Mouse (Mus musculus): ENCODE data around the gene Borcs5.

Gene Borcs5

GRCm38 (mm10) chr6:134630447-134630846 lies 8.9 kb upstream of the Borcs5 start:
- DNase-seq (ENCODE audit: low spot score) = no peak

DNA sequence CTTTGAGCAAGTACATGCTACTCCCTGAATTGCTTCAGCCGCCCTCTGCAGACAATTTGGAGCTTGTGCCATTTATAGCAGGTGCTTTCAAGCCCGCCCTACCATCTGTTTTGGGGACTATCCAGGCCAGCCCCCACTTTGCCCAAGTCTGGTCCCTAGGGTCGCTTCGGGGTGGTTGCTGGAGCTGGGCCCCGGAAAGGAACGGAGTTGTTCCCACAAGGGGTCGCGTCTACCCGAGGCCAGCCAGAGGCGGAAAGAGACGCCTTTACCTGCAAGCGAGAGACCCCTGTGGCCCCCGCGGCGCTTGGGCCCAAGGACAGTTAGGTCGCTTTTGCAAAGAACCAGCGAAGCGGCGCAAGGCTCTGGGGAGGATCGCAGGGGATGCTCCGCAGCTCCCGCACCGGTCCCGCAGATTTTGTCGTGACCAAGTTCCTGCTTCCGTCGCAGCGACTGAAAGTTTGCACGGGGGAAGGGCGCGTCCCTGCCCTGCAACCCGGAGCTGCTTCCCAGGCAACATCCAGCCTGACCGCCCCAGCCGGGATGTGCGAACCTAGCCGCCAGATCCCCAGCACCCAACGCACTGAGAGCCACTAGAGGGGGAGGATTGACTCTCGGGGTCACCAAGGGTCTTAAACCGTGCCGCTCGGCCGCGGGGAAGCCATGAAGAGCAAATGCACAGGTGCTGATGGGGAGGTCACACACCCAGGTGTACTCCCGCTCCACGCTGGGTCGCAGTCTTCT lies 7.2 kb upstream of the Borcs5 start, which contains the start of gene Mansc1:
Gene Mansc1, minus strand, starts transcription at position 542 of the 741 bp plus-strand sequence.
- peak; percentile 73 for DNase-seq (ENCODE audit: low spot score)

GRCm38 (mm10) chr6:134632756-134633155 lies 6.6 kb upstream of the Borcs5 start:
- DNase-seq (ENCODE audit: low spot score) = no peak

DNA sequence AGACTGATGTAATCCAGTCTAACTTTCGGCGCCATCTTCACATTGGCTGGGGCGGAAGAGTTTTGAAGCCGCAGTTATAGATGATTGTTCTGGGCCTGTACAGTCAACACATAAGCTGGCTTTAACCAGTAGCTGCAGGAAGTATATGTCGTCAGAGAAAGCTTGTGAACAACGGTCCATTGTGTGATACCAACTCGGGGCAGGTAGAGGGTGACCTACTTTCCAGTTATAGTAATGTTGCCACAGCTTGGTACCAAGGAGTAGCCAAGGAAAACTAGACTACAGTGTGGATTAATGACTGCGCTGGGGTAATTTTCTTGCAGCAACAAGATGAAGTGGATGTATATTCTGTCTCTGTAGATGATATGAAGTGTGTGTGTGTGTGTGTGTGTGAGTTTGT lies 5.8 kb upstream of the Borcs5 start:
- no peak for DNase-seq (ENCODE audit: low spot score)

GRCm38 (mm10) chr6:134636476-134636875 lies 2.8 kb upstream of the Borcs5 start:
- no peak for DNase-seq (ENCODE audit: low spot score)

DNA sequence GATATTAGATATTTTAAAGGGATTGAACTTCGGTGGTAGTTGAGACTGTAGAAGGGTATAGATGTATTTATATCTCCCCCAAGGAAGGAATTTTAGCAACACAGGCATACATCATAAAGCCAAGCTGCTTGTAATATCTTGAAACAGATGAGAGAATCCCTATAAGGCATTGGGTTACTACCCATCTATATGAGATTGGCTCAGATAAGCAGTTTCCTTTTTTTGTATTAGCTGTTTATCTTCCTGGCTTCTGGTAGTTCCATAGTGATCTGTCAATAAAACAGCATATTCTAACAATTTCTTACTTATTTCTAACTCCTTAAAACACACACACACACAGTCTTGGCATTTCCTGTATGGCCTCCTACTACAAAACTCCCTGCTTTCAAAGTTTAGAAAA lies 590 bp downstream of the Borcs5 start:
- no peak for DNase-seq (ENCODE audit: low spot score)

DNA sequence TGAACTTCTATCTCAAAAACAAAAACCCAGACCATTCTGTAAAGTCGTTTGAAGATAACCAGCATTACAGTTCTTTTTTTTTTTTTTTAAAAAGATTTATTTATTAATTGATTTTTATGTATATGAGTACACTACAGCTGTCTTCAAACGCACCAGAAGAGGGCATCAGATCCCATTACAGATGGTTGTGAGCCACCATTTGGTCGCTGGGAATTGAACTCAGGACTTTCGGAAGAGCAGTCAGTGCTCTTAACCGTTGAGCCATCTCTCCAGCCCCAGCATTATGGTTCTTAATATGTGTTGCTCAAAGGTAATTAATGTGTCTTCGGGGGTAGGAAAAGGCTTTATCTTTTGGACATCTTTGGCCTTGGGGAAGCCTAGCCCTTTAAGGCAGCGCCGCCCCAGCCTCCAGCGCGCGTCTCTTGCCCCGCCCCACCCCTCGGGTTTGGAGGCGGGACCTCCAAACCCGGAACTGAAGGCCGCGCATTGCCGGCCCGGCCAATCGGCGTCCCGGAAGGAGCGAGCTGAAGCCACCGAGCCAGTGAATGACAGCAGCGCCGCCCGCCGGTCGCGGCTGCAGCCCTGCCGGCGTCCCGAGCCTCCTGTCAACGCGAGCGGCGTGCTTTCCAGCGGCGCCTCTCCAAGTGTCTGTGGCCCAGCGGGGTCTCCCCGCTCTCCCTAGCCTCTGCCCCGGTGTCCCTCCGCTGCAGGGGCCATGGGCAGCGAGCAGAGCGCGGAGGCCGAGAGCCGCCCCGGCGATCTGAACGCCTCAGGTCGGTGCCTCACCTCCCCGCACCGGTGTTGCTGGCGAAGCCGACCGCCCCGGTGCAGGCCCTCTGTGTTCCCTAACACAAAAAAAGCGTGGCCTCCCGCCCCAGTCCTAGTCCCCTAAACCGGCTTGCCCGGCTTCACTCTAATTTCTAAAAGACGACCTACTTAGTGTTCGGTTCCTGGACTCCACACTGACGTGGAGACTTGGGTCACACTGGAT lies 1.5 kb downstream of the Borcs5 start:
- DNase-seq (ENCODE audit: low spot score) = peak; percentile 95

GRCm38 (mm10) chr6:134641738-134642446 lies 2.6 kb downstream of the Borcs5 start:
- DNase-seq (ENCODE audit: low spot score) = no peak

- DNase-seq (ENCODE audit: low spot score) = no peak
Measured at GRCm38 (mm10) chr6:134643296-134643695, 4.0 kb downstream of the Borcs5 start.

- DNase-seq (ENCODE audit: low spot score) = no peak
Measured at GRCm38 (mm10) chr6:134646835-134647234, 7.5 kb downstream of the Borcs5 start.

- DNase-seq (ENCODE audit: low spot score) = no peak
Measured at GRCm38 (mm10) chr6:134647621-134648020, 8.3 kb downstream of the Borcs5 start.

DNA sequence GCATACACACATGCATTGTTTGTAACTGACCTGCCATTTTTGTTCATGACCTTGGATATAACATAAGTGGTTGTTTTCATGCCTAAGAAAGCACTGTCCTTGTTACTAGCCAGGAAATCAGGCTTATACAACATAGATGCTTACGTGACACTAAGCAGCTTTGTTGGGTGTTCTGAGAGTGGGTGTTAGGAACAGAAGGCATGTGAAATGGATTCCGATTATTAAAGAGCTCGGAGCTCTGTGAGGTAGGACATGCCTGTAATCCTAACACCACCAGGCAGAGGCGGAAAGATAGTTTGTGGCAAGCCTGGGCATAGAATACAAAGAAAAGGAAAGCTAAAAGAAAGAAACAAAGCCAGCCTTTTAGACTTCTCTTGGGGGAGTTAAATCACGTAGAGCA lies 9.0 kb downstream of the Borcs5 start:
- DNase-seq (ENCODE audit: low spot score) = no peak

DNA sequence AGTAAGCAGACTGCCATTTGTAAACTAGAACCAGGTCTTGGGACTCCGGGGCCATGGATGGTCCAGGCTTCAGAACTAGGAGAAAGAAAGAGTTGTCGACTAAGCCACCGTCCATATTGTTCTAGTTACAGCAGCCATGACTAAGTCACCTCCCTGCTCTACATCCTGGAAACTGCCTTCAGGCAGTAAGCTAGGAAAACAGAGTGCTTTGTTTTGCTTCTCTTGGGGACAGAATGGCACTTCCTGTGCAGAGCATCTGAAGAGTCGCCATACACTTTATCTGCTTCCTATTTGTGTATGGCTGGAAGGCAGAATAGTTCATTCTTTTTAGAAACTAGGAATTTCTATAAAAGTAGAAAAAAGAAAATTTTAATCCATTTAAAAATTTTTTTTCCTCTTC lies 17.2 kb downstream of the Borcs5 start:
- no peak for DNase-seq (ENCODE audit: low spot score)

GRCm38 (mm10) chr6:134659108-134659958 lies 20.0 kb downstream of the Borcs5 start:
- DNase-seq (ENCODE audit: low spot score) = peak; percentile 47

DNA sequence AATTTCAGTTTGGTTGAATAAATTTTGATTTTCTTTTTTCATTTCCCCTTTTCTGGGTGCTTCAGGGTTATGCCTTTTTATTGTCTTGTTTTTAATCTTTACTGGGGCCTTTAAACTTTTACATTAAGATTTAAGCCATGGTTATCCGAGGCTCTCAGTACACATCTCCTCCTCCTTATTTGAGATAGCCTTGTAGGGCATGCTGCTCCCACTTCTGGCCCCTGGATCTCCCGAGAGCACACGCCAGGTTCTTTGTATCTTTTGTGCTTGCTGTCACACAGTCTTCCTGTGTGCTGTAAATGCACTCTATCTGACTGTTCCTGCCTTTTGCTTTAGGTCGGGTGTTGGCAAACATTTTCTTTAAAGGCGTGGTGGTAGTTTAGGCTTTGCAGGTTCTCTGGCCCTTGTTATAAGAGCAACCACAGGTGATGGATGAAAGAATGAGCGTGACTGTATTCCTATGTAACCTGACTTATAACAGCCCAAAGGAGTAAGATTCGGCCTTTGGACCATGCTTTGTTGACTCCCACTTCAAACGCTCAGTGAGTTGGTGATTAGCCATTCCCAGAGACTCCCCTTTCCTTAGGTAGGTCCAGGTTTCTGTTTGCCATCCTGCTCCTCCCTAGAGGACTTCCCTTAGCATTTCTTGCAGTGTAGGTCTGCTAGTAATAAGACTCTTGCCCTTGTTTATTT lies 21.6 kb downstream of the Borcs5 start:
- no peak for DNase-seq (ENCODE audit: low spot score)

DNA sequence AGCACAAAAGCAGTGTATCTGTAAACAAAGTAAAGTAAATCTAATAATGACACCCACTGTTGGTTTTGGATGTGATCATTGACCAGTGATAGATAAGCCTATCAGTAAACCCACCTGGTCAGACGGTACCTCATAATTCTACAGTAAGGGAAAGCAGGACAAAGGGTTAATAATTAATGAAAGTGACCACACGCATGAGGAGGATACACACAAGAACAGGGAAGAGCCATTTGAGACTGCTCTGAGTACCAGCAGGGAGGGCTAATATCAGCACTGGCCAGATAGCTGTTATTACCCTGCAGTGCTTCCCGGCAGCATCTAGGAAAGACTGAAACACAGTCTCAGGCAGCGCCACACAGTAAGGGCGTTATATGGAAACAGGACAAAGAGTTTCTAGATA lies 25.3 kb downstream of the Borcs5 start:
- no peak for DNase-seq (ENCODE audit: low spot score)

GRCm38 (mm10) chr6:134665817-134666216 lies 26.5 kb downstream of the Borcs5 start:
- DNase-seq (ENCODE audit: low spot score) = no peak

DNA sequence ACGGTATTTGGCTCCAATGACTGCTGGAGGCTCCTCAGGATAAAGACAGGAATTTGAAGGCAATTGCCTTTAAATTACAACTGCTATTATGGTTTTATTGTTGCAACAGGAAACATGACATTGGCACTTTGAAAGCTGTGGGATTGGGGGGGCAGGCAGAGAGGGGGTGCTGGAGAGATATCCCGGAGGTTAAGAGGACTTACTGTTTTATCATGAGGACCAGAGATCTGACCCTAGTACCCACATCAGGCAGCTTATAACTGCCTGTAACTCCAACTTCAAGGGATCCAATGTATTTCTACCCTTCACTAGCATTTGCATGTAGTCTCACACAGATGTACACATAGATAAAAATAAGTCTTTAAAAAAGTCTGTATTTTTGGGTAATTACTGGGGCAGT lies 29.2 kb downstream of the Borcs5 start:
- DNase-seq (ENCODE audit: low spot score) = no peak

DNA sequence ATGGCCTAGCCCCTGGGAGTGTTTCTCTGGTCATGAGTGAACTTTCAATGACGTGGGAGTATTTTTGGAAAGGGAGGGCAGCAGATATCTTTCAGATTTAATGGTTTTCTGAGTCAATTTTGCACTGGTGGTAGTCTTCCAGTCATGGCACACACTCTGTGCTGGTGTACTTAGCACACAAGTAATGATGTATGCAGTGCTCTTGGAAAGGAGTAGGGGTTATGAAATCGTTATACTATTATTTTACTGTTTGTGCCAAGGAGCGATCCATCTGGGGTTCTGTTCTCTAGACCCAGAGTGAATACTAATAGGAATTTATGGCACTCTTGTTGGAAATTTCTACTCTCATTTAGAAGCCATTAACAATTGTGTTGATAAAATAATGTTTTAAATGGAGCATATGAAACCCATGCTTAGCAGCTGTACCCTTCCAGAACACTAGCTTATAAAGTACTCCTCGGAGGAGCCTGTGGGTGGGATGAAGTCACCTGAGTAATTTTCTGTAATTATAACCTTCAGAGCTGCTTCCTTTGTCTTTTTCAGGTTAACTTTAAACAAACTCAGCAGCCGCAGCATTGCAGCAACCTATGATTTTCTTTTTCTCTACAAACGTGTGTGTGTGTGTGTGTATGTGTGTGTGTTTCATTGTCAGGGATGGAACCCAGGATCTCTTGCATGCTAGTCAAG lies 30.0 kb downstream of the Borcs5 start:
- DNase-seq (ENCODE audit: low spot score) = no peak

DNA sequence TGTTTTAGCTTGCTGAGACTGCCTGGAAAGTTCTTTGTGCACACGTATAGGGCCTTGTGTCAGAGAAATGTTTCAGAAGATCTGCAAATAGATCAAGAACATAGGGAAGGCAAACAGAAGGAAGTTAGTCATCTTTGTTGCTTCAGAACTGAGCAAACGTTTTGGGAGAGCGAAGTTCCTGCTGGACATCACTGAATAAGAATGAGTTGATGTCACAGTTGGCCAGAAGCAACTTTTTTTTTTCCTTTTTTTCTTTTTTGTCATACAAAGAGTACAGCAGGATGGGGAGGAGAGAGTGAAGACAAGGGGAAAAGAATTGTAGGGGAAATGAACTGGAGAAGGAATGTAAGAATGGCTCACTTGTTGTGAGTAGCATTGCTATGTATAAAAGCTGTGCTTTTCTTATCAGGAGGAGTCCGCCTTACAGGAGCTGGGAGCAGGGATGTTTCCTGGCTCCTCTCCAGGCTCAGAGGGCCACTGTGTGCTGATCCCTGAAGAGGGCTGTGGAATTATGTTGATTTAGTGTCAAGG lies 31.6 kb downstream of the Borcs5 start:
- peak; percentile 81 for DNase-seq (ENCODE audit: low spot score)
